Mouse (Mus musculus) heart, adult 2 months (tissue): ENCODE results near the gene Ppp1r18. TPM values are rescaled to one million over a fixed set of nuclear protein-coding genes. Genes with fewer than 3 reads are reported as not detected.
"Not testable (repeated sequence)": the region's sequence is repeated elsewhere in the genome, so short reads cannot be mapped to it uniquely, and the experiment has no call there.

Experiments used
- DNase-seq, 2 experiments: peaks; one replicate each; pipeline ENCODE4 v3.0.0; 2021
- H3K27ac ChIP-seq: fragments of 200-600 bp; 2 replicates; pipeline ENCODE4 v1.8.1; 2022
- H3K27me3 ChIP-seq: fragments of 200-500 bp; 2 replicates; pipeline ENCODE4 v1.6.1; 2012; ENCODE audit warnings: mild to moderate bottlenecking, low read length, inconsistent platforms, mixed read lengths; ENCODE audit not compliant: control insufficient read depth, insufficient read depth
- H3K36me3 ChIP-seq: fragments of 200-500 bp; 2 replicates; pipeline ENCODE4 v1.6.1; 2012; ENCODE audit warnings: low read length, inconsistent platforms; ENCODE audit not compliant: control insufficient read depth, insufficient read depth
- H3K4me1 ChIP-seq: fragments of 200-500 bp; 2 replicates; pipeline ENCODE4 v1.6.1; 2011; ENCODE audit warnings: low read length; ENCODE audit not compliant: control insufficient read depth, insufficient read depth
- H3K4me3 ChIP-seq: fragments of 200-600 bp; 2 replicates; pipeline ENCODE4 v1.8.1; 2022
- H3K79me2 ChIP-seq: fragments of 200-500 bp; replicated peaks from 2 replicates; pipeline ENCODE4 v1.6.1; 2012; ENCODE audit warnings: mild to moderate bottlenecking, inconsistent platforms, low read length, moderate library complexity, mixed read lengths; ENCODE audit not compliant: control insufficient read depth, insufficient read depth
- H3K9ac ChIP-seq: fragments of 200-500 bp; 2 replicates; pipeline ENCODE4 v1.6.1; 2012; ENCODE audit warnings: low read depth, mild to moderate bottlenecking, control low read depth, inconsistent platforms, low read length, mixed read lengths
- CTCF ChIP-seq: fragments of 200-600 bp; IDR thresholded peaks from 2 replicates; pipeline ENCODE4 v1.8.1; 2022; ENCODE audit warnings: antibody characterized with exemption, mild to moderate bottlenecking, moderate library complexity
- EP300 ChIP-seq: fragments of 200-500 bp; IDR thresholded peaks from 2 replicates; pipeline ENCODE4 v1.6.1; 2011; ENCODE audit warnings: low read depth, low read length, control low read depth; ENCODE audit not compliant: insufficient read depth
- POLR2A ChIP-seq: fragments of 200-500 bp; IDR thresholded peaks from 2 replicates; pipeline ENCODE4 v1.6.1; 2011; ENCODE audit warnings: mild to moderate bottlenecking, low read depth, low read length, control low read depth; ENCODE audit not compliant: insufficient read depth
- WGBS: fragments of 180-500 bp; shearing (Covaris S2); methylation state at CpG from one replicate; pipeline ENCODE4 v1.1.7; 2018; 5-methylcytosine and 5-hydroxymethylcytosine counted together
- intact Hi-C: fragments of 180-260 bp; cut with DNase I; formaldehyde crosslinking; loops from one replicate; pipeline ENCODE4 v1.15.1; 2025
- polyA plus RNA-seq: library from polyadenylated mRNA; depleted of rRNA; stranded (reverse); fragments of >200 nt; gene quantifications from 2 replicates; pipeline ENCODE4 v1.2.3, GENCODE M21; 2012
- total RNA-seq, 2 experiments: library from RNA; stranded (reverse); gene quantifications; 2 replicates each; pipeline ENCODE4 v1.2.3; 2021

The Ppp1r18 gene
- total and polyA plus RNA-seq, 3 experiments: 12.8 to 21.3 (median 18.6) TPM

DNA sequence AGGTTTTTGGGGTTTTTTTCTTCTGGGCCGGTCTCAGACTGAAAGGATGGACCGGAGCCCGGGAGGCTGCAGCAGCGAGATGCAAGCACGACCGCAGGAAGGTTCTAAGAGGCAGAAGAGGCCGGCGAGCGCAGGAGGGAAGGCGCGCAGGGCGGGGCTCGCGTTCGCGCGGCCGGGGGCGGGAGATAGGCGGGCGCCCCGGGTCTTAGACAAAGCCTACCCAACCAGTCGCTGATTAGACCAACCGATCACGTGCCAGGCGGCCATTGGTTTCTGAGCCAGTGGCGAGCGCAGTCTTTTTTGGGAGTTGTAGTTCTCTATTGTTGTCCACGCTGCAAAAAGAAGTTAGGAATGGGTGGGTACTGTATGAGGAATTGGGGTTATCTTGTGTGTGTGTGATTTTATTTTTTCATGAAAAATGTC is 27.3 kb upstream of the Ppp1r18 start, which contains the start of gene Tubb5:
Tubb5 (minus strand) TSS at position 185 of the 423 bp plus-strand sequence.
- Histone ChIP-seq H3K4me3 (peak within 1 kb of the TSS; percentile 72), H3K4me1 (peaks cover 12% of the 10 kb centered on the region), H3K27ac (peak within 1 kb of the TSS; percentile 91), H3K36me3 (peaks cover 5% of the 10 kb centered on the region; the same call in 1 of the 2 replicates), H3K27me3 (no peaks in the 10 kb centered on the region), H3K79me2 (no peaks in the 10 kb centered on the region), H3K9ac (peak within 1 kb of the TSS; percentile 89)
- DNase-seq: peak; percentile 96 to 98
- 1% methylated on average over 29 of the region's 29 CpGs for WGBS
- TF ChIP-seq EP300 (0 out of 2 replicates have a peak, but pooled peaks have one; percentile 67), CTCF (no peak), POLR2A (peak; percentile 97)
- intact Hi-C loops: loop anchor here (2.0 to 10.0 kb wide), 2 partner anchors 79 to 137 kb away; partner anchors contain the start of genes Gnl1, Mrps18b and Ppp1r10

DNA sequence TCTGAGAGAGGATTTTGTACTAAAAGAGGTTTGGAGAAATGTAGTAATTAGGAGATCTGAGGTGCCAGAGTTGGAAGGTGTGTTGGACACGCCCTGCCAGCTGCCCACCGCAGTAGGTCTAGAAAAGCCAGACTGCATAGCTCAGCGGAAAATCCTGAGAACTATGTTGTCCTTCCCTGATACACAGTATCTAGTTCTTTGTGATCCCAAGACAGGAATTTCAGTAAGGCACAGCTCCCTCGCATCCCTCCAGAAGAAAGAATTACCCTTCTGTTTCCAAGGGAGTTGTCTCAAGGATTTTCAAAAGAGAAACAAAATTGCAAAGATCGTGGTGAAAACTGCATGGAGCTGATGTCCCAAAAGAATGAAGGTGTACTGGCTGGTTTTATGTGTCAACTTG is 26.8 kb upstream of the Ppp1r18 start:
- no peaks in the 10 kb centered on the region for H3K79me2 ChIP-seq
- peak overlapping the region; percentile 18 for H3K4me3 ChIP-seq
- H3K9ac ChIP-seq: no peak overlapping the region
- 12% methylated on average over 5 of the region's 5 CpGs for WGBS
- H3K4me1 ChIP-seq: peaks cover 12% of the 10 kb centered on the region
- no peak for DNase-seq
- TF ChIP-seq POLR2A: no peak
- TF ChIP-seq CTCF: no peak
- TF ChIP-seq EP300: no peak
- H3K27ac ChIP-seq: peak overlapping the region; percentile 64
- H3K36me3 ChIP-seq: peaks cover 5% of the 10 kb centered on the region; the same call in 1 of the 2 replicates
- no peaks in the 10 kb centered on the region for H3K27me3 ChIP-seq
- intact Hi-C loops: loop anchor here (2.0 to 10.0 kb wide), 2 partner anchors 78 to 136 kb away; partner anchors contain the start of genes Gnl1, Mrps18b and Ppp1r10

DNA sequence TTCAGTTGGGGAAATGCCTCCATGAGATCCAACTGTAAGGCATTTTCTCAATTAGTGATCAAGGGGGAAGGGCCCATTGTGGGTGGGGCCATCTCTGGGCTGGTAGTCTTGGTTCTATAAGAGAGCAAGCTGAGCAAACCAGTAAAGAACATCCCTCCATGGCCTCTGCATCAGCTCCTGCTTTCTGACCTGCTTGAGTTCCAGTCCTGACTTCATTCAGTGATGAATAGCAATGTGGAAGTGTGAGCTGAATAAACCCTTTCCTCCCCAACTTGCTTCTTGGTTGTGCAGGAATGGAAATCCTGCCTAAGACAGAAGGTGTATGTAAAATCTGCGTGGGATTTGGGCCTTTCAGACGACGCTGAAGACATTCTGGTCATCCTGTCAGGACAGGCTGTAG is 26.4 kb upstream of the Ppp1r18 start:
- 63% methylated on average over 3 of the region's 3 CpGs for WGBS
- intact Hi-C loops: loop anchor here (2.0 to 10.0 kb wide), 2 partner anchors 78 to 136 kb away; partner anchors contain the start of genes Gnl1, Mrps18b and Ppp1r10

DNA sequence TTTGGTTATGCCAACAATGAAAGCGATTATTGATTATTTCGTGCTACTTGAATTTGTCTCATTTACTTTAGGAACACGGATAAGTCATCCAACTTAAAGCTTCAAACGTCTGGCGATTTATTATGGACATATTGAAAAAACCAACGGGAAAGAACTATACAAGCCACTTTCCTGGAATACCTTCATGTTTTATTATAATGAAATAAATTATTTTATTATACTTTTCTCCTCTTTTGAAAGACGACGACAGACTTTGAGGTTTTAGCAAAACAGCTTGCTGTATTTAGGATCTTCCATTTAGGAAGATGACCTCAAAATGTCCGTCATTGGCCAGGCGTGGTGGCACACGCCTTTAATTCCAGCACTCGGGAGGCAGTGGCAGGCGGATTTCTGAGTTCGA is 24.8 kb upstream of the Ppp1r18 start:
- TF ChIP-seq POLR2A (no peak), CTCF (no peak), EP300 (no peak)
- 48% methylated on average over 14 of the region's 14 CpGs for WGBS
- H3K27me3 ChIP-seq: no peaks in the 10 kb centered on the region
- H3K27ac ChIP-seq: peak overlapping the region; percentile 69
- intact Hi-C loops: no loop called here
- H3K4me3 ChIP-seq: peak overlapping the region; percentile 49
- H3K36me3 ChIP-seq: peaks cover 5% of the 10 kb centered on the region; the same call in 1 of the 2 replicates
- H3K9ac ChIP-seq: no peak overlapping the region
- no peaks in the 10 kb centered on the region for H3K79me2 ChIP-seq
- no peak for DNase-seq
- H3K4me1 ChIP-seq: peaks cover 10% of the 10 kb centered on the region

More for the DNA sequence above, 26.4 kb upstream of the Ppp1r18 start:
- not testable (repeated sequence) for H3K4me3 ChIP-seq, DNase-seq, H3K27me3 ChIP-seq, H3K36me3 ChIP-seq, H3K9ac ChIP-seq, H3K79me2 ChIP-seq
- Histone ChIP-seq H3K27ac (peak overlapping the region; percentile 64; the same call in 1 of the 2 replicates), H3K4me1 (peaks cover 12% of the 10 kb centered on the region)

DNA sequence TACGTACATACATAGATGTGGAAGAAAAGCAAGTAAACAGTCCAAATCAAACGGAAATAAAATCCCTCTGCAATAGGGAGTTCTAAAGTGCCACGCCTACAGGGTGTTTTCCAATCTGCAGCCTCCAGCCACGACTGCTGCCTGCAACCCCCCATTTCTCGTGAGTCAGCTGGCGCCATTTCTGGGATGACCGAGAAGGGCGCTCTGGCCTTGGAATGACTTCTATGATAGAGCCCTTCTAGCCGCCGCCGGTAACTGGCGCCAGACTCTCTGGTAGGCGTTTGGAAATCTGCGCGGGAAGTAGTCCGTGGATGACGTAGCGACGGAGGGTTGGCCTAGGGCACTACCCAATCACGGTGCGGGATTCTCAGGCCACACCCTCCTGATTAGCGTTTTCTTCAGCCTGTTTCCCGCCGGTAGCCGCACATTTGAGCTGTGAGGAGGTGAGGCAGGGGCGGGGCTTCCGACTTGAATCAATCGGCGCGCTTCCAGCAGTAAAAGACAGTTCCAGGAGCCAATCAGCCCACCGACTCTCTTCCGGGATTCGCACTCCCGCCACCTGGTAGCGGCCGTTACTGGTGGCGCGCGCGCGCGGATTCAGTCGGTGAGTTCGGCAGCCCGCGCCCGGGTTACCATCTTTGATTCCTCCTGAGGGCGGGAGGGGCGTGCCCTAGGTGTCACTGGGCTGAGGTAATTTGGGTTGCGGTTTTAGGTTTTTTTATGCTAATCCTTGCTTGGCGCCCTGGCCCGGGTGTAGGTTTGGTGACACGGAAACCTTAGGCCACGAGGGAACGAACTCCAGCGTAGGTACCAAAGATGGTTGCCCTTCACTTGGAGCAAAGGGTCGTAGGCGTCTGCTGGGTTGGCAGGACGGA is 24.1 kb upstream of the Ppp1r18 start, which contains the start of gene Mdc1:
Mdc1 (plus strand) TSS at position 440 of the 875 bp plus-strand sequence.
- Histone ChIP-seq H3K27ac (peak within 1 kb of the TSS; percentile 77), H3K27me3 (no peaks in the 10 kb centered on the region), H3K9ac (peak within 1 kb of the TSS; percentile 61), H3K79me2 (no peaks in the 10 kb centered on the region), H3K4me1 (peaks cover 8% of the 10 kb centered on the region), H3K4me3 (peak within 1 kb of the TSS; percentile 72), H3K36me3 (peaks cover 2% of the 10 kb centered on the region; the same call in 1 of the 2 replicates)
- DNase-seq: peak; percentile 97 to 100
- WGBS: under 1% methylated on average over 59 of the region's 59 CpGs
- TF ChIP-seq EP300: 0 out of 2 replicates have a peak, but pooled peaks have one; percentile 73
- peak; percentile 58 for TF ChIP-seq CTCF
- peak; percentile 83 for TF ChIP-seq POLR2A
- intact Hi-C loops: no loop called here

DNA sequence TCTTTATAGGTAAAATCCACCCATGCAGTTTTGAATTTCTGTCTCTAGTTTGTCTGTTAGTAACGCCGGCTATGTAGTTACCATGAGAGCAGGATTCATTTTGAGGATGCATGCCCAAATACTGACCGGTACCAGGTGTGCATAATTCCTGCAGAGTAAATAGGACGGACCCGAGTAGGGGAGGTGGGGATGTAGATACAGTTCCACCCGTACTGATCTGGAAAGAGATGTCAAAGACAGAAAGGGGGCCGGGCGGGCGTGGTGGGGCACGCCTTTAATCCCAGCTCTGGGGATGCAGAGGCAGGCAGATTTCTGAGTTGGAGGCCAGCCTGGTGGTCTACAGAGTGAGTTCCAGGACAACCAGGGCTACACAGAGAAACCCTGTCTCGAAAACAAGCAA is 23.4 kb upstream of the Ppp1r18 start:
- no peak for DNase-seq
- H3K9ac ChIP-seq: peak overlapping the region; percentile 42
- intact Hi-C loops: no loop called here
- no peak for TF ChIP-seq POLR2A
- no peak for TF ChIP-seq EP300
- no peak for TF ChIP-seq CTCF
- H3K4me1 ChIP-seq: peaks cover 3% of the 10 kb centered on the region; the same call in 1 of the 2 replicates
- H3K36me3 ChIP-seq: no peaks in the 10 kb centered on the region
- H3K4me3 ChIP-seq: peak overlapping the region; percentile 72
- peak overlapping the region; percentile 77 for H3K27ac ChIP-seq
- H3K79me2 ChIP-seq: no peaks in the 10 kb centered on the region
- 14% methylated on average over 11 of the region's 11 CpGs for WGBS
- no peaks in the 10 kb centered on the region for H3K27me3 ChIP-seq
